Mouse (Mus musculus) fibroblast of lung, adult 2 months (primary cell): ENCODE measurements around the gene Pqlc2.

ENCODE experiments used
- DNase-seq: peaks from one replicate; pipeline ENCODE4 v3.0.0-alpha.2; 2011; ENCODE audit warnings: low read depth

The Pqlc2 gene

DNA sequence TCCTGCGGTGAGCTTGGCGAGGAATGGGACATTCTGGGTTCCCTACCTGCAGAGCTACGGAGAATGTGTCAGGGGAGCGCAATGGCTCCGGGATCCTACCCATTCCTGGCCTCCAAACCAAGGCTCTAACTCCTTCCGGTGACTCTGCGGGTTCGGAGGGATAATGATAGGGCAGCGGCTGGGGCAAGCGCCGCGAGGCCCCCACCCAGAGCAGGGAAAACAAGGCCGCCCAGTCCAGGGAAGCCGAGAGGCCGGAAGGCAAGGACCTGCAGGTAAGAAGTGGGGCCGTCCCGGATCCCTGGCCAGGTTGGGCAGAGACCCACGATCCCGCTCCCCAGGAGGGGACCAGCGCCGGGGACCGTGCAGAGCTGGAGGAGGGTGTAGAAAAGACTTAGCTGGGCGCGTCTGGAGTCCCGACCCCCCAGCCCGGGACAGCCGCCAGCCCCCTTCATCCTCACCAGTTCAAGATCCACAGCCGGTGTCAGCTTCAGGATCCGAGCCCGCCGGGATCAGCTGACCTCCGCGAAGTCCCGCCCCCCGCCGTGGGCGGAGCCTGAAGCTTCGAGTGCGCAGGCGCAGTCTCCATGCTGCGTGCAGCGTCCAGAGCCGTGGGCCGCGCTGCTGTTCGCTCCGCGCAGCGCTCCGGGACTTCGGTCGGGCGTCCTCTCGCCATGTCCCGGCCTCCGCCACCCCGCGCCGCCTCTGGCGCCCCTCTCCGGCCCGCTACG, at the start of gene Pqlc2, which contains the start of gene Akr7a5:
TSS of gene Pqlc2 (minus strand) at position 538 of the 728 bp plus-strand sequence.
TSS of gene Akr7a5 (plus strand) at position 574 of the 728 bp plus-strand sequence.
- peak; percentile 79 for DNase-seq

DNA sequence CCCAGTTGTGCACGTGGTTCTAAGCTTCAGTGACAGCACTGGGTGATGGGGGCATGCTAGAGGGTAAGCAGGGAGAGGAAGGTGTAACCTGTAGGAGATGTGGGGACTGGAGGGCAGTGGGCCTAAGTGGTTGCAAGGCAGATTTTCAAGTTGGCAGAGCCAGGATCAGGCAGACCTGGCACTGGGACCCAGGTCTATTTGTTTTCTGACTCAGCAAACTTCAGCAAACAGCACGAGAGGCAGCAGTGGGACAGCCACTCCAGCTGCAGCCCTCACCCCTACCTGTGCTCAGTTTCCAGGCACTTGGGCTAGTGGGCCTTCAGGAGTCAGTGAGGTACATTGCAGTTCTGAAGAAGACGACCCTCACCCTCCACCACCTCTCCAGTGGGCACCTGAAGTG, 46.7 kb upstream of the Pqlc2 start:
- no peak for DNase-seq

DNA sequence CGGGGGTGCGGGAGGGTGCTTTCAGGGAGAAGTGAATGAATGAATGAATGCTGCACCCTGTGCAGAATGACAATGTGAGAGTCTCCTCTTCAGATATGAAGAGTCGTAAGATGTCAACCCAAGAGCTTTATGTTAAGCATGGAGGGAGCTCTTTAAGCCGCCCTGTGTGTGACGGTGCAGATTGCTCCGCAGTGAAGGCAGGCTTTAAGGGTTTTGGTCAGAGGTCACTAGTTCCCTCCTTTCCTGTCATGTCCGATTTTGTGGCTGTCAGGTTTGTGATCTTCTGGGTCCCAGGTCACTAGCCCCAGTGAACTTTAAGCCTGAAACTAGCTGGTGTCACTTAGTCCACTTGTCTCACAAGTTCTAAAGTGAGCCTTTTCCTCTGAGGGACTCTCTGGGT, 42.3 kb upstream of the Pqlc2 start:
- no peak for DNase-seq

DNA sequence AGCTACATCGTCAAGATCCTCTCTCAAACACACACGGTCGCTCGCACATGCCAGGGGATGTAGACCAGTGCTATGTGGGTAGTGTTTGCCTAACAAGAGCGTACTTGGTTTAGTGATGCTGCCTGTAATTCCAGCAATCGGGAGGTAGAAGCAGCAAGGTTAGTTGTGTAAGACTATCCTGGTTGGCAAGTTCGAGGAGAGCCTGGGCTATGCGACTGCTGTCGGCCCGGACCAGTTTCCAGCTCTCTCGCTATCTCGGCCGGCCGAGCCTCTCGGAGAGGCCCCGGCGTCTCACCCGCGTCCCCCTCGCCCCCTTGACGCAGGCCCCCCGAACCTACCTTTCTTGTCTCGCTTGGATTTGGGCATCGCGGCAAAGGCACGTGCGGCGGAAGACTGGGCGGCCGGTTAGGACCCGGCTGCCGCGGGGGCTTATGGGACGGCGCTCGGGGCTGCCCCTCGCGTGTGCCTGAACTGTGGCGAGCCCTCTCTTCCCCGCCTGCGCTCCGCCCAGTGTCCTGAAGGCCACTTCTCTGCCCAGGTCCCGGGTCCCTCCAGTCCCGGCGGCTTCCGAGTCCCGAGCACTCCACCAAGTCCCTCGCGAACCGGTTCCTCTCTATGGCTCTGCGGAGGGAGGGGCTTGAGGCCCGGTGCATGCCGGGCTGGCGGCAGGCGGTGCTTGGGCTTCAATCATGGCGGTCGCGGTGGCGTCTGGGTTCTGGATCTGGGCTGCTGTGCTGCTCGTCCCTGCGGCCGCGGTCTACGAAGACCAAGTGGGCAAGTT, 41.6 kb upstream of the Pqlc2 start, which contains the start of the genes Mrto4, Emc1 and Ubr4:
TSS of gene Mrto4 (minus strand) at position 646 of the 781 bp plus-strand sequence.
TSS of gene Emc1 (plus strand) at position 657 of the 781 bp plus-strand sequence.
TSS of gene Ubr4 (plus strand) at position 679 of the 781 bp plus-strand sequence.
- peak; percentile 52 for DNase-seq

DNA sequence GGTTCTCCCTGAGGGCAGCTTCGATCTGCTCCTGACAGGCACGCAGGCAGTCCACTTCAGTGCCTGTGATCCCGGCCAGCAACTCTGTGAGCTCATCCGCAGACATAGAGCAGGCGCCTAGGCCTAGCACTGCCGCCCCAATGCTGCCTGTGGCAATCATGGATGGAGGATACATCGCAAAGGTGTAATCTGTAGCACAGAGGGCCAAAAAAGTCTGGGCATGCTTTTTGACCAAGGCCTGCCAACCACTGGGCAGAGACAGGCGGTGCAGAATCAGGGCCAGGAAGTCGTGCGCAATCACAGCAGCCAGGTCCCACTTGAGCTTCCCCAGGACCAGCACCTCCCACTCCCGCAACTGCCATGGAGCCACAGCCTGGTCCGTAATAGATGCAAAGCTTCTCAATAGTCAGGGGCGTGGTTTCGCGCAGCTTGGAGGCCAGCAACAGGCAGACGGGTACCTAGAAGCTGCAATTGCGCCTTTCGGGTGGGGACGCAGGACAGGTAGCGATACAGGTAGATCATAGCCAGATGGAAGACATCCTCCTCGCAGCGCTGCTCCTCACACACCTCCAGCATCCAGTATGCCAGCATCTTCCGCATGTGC, 35.0 kb upstream of the Pqlc2 start:
- DNase-seq = no peak

DNA sequence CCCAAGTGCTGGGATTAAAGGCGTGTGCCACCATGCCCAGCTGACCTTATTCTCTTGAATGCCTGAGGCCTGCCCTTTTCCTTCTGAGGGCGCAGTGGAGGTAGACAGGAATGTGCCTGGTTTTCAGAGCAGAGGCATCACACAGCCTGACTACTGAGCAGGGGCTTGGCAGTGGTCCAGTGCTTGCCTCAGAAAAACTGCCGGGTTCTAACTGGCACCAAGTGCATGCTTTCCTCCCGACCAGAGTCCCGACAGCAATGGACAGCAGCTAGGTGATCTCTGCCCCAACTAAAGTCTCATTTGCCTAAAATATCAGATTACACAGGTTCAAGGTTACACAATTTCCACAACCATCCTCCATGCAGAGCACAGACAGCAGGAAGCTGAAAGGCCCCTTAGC, 33.2 kb upstream of the Pqlc2 start:
- no peak for DNase-seq

DNA sequence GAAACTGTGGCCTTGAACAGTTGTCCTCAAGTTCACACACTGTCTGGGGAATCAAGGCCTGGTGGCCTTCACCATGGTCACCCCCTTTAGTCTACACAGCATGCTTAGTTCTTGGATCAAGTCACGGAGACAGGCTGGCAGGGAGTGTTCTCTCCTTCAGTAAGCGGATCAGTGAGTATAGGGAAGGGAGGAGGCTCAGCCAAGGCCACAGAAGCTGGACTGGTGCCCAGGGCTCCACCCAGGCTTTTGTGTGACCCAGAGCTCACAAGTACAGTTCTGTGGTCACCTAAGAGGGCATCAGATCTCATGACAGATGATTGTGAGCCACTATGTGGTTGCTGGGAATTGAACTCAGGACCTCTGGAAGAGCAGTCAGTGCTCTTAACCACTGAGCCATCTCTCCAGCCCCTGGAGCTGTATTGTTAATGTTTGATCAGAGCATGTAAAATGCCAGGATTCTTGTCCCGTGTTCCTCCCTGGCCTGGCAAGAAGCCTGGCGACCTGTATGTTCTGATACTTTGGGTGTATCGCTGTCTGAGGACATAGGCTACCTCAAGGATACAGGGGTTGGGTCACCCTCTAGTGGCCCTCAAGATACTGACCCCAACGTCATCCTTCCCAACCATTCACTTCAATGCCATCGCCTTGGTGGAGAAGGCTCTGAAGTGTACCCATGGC, 31.2 kb upstream of the Pqlc2 start:
- DNase-seq = no peak

DNA sequence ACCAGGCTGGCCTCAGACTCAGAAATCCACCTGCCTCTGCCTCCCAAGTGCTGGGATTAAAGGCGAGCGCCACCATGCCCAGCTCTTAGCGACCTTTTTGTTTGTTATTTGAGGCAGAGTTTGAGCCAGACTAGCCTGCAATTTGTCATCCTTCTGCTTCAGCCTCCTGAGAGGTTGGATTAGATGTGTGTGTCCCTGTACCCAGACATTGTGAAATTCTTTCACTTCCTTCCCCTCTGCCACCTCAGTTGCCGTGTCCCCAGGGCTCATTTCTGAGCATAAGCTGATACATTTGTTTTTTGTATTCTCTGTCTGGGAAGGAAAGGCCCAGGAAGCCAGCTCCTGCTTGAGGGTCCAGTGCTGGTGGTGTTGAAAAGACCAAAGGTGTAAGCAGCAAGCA, 30.3 kb upstream of the Pqlc2 start:
- DNase-seq = no peak

DNA sequence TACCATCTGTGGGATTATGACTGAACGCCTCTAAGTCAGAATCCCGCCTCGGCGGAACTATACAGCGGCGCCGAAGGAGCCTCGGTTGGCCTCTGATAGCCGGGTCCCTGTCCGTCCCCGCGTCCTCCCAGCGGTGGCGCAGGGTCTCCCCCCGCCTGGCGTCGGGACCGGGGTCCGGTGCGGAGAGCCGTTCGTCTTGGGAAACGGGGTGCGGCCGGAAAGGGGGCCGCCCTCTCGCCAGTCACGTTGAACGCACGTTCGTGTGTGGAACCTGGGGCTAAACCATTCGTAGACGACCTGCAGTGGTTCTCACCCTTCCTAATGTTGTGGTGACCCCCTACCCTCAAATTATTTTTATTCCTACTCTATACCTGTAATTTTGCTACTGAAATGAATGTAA, 27.6 kb upstream of the Pqlc2 start:
- no peak for DNase-seq

DNA sequence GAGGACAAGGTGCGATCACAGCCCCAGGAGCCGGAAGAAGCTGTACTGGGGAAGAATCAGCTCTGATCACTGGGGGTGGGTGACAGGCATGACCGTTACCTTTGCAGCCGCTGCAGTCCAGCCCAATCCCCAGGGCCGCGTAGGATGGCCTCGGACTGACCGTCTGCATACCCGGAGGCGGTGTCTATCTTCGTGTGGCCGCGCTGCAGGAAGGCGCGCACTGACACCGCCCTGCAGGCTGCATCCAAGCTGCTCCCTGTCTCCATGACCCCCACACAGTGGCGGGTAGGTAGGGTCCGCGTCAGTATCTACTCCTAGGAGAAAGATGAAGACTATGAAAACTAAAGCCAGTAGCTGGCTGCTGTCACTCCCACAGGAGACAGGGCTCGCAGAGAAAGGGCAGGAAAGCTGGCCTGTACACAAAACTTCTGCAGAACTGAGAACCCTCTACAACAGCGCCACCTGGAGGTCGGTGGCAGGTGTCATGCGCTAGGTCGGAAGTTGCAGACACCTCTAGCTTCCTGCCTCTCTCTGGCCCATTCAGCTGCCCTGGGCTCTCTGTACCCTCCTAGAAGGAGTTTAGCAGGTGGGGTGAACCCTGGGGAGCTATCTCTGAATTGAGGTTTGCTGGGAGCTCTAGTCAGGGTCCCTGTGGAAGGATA, 26.4 kb upstream of the Pqlc2 start:
- peak; percentile 50 for DNase-seq

DNA sequence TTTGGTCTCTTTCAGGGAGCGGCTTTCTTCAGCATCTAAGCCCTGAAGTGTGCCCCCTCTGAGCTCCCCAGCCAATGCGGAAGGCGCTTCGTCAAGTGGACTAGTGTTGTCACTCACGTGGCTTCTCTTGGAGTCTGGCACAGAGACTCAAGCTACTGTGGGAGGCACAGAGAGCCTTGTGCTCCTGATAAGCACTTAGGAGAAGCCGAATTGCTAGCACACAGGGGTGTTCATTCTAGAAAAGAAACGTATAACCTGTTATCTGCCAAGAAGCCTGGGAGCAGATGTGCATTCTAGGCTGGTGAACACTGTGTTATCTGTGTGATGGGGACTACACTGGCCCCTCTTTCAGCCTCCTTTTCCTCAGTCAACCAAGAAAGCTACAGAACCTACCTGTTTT, 25.0 kb upstream of the Pqlc2 start:
- DNase-seq = no peak

DNA sequence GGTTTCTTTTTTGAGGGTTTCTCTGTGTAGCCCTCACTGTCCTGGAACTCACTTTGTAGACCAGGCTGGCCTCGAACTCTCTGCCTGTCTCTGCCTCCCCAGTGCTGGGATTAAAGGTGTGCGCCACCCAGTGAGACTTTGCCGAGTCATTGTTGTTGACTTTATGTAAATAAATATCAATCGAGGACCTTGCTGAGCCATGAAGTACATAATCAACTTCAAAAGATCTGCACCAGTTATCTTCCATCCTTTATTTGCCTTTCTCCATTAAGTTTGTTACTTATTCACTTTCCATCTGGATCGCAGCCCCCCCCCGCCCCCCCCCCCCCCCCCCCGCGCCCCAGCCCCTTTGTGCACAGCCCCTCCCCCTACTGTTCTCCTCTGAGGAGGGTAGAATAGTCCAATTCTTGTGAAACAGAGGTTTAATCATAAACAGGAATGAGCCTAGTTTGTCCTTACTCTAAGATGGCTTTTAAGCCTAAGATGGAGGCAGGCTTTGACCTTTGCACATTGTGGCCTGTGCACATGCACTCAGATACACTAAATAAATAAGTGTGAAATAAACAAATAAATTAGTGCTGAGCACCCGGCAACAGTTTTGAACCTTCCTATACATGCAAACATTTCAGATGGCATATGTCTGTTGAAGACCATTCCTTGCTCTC, 24.3 kb upstream of the Pqlc2 start:
- DNase-seq = no peak

DNA sequence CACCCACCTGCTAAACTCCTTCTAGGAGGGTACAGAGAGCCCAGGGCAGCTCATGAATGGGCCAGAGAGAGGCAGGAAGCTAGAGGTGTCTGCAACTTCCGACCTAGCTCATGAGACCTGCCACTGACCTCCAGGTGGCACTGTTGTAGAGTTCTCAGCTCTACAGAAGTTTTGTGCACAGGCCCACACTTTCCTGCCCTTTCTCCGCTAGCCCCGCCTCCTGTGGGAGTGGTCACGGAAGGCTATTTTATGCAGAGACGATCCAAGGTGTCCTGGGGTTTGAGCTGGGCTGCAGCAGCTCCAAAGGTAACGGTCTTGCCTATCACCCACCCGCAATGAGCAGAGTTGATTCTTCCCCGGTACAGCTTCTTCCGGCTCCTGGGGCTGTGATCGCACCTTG, 20.1 kb upstream of the Pqlc2 start:
- DNase-seq = peak; percentile 56

DNA sequence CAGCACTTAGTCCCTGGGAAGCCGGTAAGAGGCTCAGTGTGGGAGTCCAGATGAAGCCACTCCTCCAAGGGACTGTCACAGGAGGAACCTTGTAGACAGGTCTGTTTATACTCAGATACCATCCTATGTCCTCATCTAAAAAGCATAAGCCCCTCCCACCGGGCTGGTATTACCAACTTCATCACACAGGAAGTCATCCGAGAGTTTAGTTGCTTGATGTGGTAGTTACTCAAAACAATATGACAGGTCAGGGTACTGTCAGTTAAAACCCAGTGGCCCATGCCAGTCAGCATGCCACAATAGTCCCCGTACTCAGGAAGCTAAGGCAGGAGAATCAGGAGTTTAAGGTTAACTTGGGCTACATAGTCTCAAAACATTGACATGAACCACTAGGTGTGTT, 9.2 kb upstream of the Pqlc2 start:
- no peak for DNase-seq

DNA sequence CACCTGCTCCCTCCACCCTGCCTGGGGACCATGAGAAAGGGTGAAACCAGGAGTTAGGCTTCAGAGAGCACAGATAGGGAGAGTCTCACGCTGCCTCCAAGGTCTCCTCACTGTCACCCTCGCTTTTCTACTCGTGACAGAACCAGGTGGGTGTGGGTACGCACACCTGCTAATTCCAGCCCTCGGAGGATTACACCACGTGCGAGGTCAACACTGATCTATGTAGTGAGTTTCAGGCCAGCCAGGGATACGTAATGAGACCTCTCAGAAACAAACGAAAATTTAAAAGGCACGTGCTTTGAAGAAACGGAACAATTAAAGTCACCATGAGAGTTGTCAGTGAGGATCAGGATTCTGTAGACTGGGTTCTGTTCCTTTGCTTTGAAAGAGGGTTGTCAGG, 7.9 kb upstream of the Pqlc2 start:
- DNase-seq = no peak

DNA sequence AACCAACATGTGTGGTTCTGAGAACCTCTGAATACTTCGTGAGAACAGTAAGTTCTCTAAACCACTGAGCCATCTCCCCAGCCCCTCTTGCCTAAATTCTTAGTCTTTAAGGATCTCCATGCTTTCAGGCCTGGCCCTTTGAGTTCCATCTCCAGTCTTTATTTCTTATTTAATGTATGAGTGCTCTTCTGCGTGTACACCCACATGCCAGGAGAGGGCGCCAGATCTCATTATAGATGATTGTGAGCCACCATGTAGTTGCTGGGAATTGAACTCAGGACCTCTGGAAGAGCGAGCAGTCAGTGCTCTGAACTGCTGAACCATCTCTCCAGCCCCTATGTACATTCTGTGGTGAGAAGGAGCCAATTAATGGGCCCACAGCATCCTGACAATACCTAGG, 2.1 kb upstream of the Pqlc2 start:
- DNase-seq = no peak

DNA sequence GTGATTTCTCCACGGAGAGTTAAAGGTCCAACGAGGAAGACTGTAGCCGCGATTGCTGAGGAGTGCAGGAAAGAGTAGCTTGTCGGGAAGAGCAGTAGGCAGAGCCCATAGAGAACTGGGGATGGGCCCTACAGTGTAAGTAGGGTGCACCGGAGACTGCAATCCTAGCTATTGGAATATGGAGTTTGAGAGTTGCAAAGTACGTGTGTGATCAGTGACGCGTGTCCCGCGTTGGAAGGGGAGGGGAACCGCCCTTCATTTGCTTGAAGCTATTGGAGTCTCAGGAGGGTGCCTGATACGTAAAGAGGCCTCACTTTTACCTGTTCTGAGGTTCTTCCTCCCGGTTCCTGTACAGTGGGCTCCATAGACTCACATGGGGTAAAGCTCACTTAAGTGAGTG, 1.2 kb upstream of the Pqlc2 start:
- DNase-seq = no peak

DNA sequence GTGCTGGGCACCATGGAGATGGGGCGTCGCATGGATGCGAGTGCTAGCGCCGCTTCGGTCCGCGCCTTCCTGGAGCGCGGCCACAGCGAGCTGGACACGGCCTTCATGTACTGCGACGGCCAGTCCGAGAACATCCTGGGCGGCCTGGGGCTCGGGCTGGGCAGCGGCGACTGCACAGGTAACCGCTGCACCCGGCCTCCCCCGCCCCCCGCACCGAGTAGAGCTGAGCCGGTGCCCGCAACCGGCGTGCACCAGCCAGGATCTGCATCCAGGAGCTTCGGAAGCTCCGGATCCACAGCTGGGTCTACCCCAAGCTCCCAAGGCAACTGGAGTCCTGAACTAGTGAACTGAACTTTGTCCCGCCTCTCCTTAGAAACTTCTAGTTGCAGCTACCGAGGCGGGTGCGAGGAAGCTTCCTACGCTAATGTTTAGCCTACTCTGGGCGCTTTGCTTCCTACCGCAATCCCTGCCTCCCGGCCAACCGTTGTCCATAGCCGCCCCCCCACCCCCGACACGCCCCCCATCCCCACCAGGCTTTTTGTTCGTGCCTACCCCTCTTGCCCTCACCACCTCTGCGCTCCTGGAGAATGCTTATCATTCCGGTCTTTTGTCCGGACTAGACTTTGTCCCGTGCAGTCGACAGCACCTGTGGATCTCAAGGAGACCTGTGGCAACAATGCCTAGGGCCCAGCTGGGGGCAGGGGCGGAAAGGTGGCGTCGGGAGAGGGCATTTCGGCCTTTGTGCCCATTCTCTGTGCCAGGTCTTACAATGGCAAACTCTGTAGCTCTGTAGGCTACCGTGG, 592 bp upstream of the Pqlc2 start:
- DNase-seq = no peak

DNA sequence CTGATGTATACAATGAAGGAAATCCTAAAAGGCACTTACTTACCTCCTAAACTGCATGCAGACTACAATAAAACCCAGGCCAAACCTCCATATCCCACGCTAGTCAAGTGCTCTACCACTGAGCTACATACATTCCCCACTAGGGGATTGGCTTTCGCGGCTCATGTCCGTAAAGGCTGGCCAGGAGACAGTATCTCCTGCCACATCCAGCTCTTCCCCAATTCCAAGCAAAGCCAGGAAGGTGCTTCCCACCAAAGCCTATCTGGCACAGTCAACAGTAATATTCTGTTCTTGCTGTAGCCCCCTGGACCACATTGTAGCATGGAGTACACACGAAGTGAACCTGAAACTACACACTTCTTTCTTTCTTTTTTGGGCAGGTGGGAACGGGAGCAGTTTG, 857 bp downstream of the Pqlc2 start:
- DNase-seq = no peak

DNA sequence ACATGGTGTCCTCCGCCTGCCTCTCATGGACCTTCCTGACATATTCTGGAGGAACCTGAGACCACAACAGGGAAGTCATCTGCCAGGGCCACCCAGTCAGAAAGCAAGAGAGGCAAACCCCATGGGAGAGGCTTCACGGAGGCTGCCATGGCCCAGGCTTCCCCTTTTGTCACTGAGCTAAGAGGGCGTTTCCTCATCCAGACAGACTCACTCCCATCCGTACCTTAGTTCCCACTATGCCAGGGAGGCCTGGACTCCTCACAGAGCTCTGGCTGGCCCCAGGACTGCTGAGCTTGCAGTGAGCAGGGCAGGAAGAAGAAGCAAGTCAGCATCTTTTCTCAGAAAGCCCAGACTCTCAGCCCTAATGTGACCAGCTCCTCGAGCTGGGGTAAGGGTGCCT, 2.6 kb downstream of the Pqlc2 start:
- DNase-seq = no peak
